Mouse (Mus musculus) small intestine, adult 2 months (tissue): ENCODE data around the gene Cd8a. TPM values are rescaled to one million over a fixed set of nuclear protein-coding genes. Genes with fewer than 3 reads are reported as not detected.

Experiments
- H3K27ac ChIP-seq: fragments of 200-500 bp; 2 replicates; pipeline ENCODE4 v1.5.1; 2012; ENCODE audit warnings: low read depth, low read length, control low read depth, inconsistent platforms; ENCODE audit not compliant: insufficient read depth
- H3K27me3 ChIP-seq: fragments of 200-500 bp; 2 replicates; pipeline ENCODE4 v1.6.1; 2012; ENCODE audit warnings: mild to moderate bottlenecking, moderate library complexity, low read length, inconsistent platforms; ENCODE audit not compliant: control insufficient read depth, insufficient read depth
- H3K36me3 ChIP-seq: fragments of 200-500 bp; 2 replicates; pipeline ENCODE4 v1.6.1; 2012; ENCODE audit warnings: mild to moderate bottlenecking, low read length, control low read depth, inconsistent platforms; ENCODE audit not compliant: control insufficient read depth, insufficient read depth
- H3K4me1 ChIP-seq: fragments of 200-500 bp; 2 replicates; pipeline ENCODE4 v1.6.1; 2012; ENCODE audit warnings: low read length, inconsistent platforms, mixed read lengths; ENCODE audit not compliant: control insufficient read depth, insufficient read depth, insufficient read length
- H3K4me3 ChIP-seq: fragments of 200-500 bp; 2 replicates; pipeline ENCODE4 v1.5.1; 2012; ENCODE audit warnings: low read depth, mild to moderate bottlenecking, control low read depth, inconsistent platforms, low read length, moderate library complexity
- CTCF ChIP-seq: fragments of 200-500 bp; IDR thresholded peaks from 2 replicates; pipeline ENCODE4 v1.5.1; 2012; ENCODE audit warnings: low read depth, mild to moderate bottlenecking, control low read depth, inconsistent platforms, low read length, moderate library complexity, mixed read lengths; ENCODE audit not compliant: insufficient replicate concordance, insufficient read length; ENCODE audit errors: extremely low read depth
- POLR2A ChIP-seq: fragments of 200-500 bp; IDR thresholded peaks from 2 replicates; pipeline ENCODE4 v1.6.1; 2012; ENCODE audit warnings: low read depth, mild to moderate bottlenecking, control low read depth, inconsistent platforms, low read length, moderate library complexity
- WGBS: fragments of 180-500 bp; shearing (Covaris S2); methylation state at CpG from one replicate; pipeline ENCODE4 v1.1.7; 2018; 5-methylcytosine and 5-hydroxymethylcytosine counted together
- polyA plus RNA-seq: library from polyadenylated mRNA; depleted of rRNA; stranded (reverse); fragments of >200 nt; gene quantifications from 2 replicates; pipeline ENCODE4 v1.2.3, GENCODE M21; 2012

The Cd8a gene
- polyA plus RNA-seq, 1 experiment, result 6.4 TPM

GRCm38 (mm10) chr6:71333578-71334273 lies 39.5 kb upstream of the Cd8a start:
- Histone ChIP-seq H3K4me1 (no peaks in the 10 kb centered on the region), H3K27ac (no peak overlapping the region), H3K36me3 (no peaks in the 10 kb centered on the region), H3K27me3 (no peaks in the 10 kb centered on the region), H3K4me3 (no peak overlapping the region)
- 89% methylated on average over 11 of the region's 11 CpGs for WGBS
- TF ChIP-seq CTCF (no peak), POLR2A (no peak)

- TF ChIP-seq POLR2A (no peak), CTCF (no peak)
- H3K4me1 ChIP-seq, result no peaks in the 10 kb centered on the region
- no peak overlapping the region for H3K4me3 ChIP-seq
- H3K27me3 ChIP-seq, result no peaks in the 10 kb centered on the region
- no peak overlapping the region for H3K27ac ChIP-seq
- 91% methylated on average over 8 of the region's 8 CpGs for WGBS
- no peaks in the 10 kb centered on the region for H3K36me3 ChIP-seq
Measured at GRCm38 (mm10) chr6:71337666-71338065, 35.6 kb upstream of the Cd8a start.

DNA sequence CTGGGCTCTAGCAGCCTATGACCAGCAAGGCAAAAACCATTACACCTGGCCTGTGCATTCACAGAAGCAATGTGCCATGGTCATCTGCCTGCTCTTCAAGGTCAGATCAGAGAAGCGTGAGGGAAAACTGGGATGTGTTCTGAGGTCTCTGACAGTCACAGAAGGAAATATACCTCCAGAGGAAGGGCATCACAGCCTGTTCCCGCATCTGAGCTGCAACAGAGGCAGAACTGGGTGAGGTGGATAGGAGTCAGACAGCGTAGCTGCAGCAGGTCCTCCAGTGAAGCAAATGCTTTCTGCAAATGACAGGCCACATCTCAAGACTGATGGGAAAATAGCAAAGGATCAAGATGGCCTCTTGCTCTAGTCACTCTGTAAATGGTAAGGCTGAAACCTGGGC lies 34.3 kb upstream of the Cd8a start:
- no peaks in the 10 kb centered on the region for H3K27me3 ChIP-seq
- no peak overlapping the region for H3K27ac ChIP-seq
- H3K4me3 ChIP-seq, result no peak overlapping the region
- WGBS, result 78% methylated on average over 3 of the region's 3 CpGs
- no peaks in the 10 kb centered on the region for H3K36me3 ChIP-seq
- H3K4me1 ChIP-seq, result no peaks in the 10 kb centered on the region
- no peak for TF ChIP-seq CTCF
- TF ChIP-seq POLR2A, result no peak

GRCm38 (mm10) chr6:71339351-71339750 lies 33.9 kb upstream of the Cd8a start:
- no peak for TF ChIP-seq CTCF
- TF ChIP-seq POLR2A, result no peak
- no peaks in the 10 kb centered on the region for H3K4me1 ChIP-seq
- no peak overlapping the region for H3K4me3 ChIP-seq
- WGBS, result 79% methylated on average over 4 of the region's 4 CpGs
- H3K36me3 ChIP-seq, result no peaks in the 10 kb centered on the region
- H3K27ac ChIP-seq, result no peak overlapping the region
- no peaks in the 10 kb centered on the region for H3K27me3 ChIP-seq

DNA sequence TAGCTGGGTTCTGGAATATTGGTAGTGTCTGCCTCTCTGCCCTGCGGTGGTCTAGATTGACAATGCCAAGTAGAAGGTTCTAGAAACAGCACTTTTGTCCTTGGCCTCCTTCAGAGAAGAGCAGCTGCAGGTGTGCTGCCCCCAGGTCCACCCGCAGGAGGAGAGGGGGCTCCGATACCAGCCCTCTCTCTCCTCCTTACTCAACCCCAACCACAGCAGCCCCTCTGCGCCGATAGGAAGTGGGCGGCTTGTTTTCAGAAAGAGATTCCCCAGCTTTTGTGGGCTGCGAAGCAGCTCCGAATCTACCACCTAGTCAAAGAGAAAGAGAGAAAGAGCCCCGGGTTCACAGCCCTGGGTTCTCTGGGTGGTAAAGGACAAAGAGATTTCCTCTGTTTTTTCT lies 32.0 kb upstream of the Cd8a start:
- Histone ChIP-seq H3K4me3 (no peak overlapping the region), H3K27ac (no peak overlapping the region), H3K4me1 (no peaks in the 10 kb centered on the region), H3K36me3 (no peaks in the 10 kb centered on the region), H3K27me3 (no peaks in the 10 kb centered on the region)
- 82% methylated on average over 9 of the region's 9 CpGs for WGBS
- TF ChIP-seq CTCF (no peak), POLR2A (no peak)

DNA sequence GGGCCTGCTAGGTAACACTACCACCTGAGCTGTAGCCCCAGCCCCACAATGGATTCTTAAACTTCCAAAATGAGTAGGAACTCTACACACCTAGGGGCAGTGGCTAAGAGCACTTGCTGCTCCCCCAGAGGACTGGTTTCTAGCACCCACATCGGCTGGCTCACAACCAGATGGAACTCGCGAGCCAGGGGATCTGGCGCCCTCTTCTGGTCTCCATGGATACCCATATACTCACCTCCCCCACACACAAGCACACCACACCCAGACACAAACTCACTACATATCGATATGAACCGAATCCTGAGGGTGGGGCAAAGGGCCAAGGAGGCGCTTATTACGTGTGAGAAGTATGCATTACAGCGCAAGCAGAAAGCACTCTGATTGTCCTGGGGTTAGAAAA lies 25.2 kb upstream of the Cd8a start:
- H3K4me3 ChIP-seq, result no peak overlapping the region
- H3K36me3 ChIP-seq, result no peaks in the 10 kb centered on the region
- WGBS, result 94% methylated on average over 9 of the region's 9 CpGs
- TF ChIP-seq CTCF, result no peak
- TF ChIP-seq POLR2A, result no peak
- H3K27me3 ChIP-seq, result no peaks in the 10 kb centered on the region
- H3K27ac ChIP-seq, result no peak overlapping the region
- H3K4me1 ChIP-seq, result no peaks in the 10 kb centered on the region

DNA sequence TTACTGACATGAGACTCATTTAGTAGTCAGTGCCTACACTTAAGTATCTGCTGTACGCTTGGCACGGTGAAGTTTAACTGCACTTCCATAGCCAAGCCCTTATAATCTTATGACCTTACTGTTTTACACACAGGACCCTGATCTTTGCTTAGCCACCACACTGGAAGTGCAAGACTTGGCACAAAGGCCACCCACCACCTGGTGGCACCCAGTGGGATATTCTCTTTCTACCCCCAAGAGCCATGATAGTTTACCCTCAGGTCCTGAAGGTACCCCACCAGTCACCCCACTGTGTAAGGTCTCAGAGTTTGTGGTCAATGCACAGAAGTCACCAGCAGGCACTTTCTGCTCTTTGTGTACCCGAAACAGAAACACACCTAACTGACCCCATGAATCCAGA lies 22.0 kb upstream of the Cd8a start:
- WGBS, result 80% methylated on average over 3 of the region's 3 CpGs
- Histone ChIP-seq H3K27me3 (no peaks in the 10 kb centered on the region), H3K36me3 (no peaks in the 10 kb centered on the region)

More for the DNA sequence above, 22.0 kb upstream of the Cd8a start:
- TF ChIP-seq CTCF (no peak), POLR2A (no peak)
- Histone ChIP-seq H3K4me3 (no peak overlapping the region), H3K27ac (no peak overlapping the region), H3K4me1 (no peaks in the 10 kb centered on the region)
